Mouse (Mus musculus) testis, postnatal 14 days (tissue): Measurements from ENCODE around the gene Mapkap1.

Source experiments
- DNase-seq: peaks from one replicate; pipeline ENCODE4 v3.0.0; 2021; ENCODE audit warnings: low spot score

Gene Mapkap1

GRCm38 (mm10) chr2:34406601-34407464 is at the start of gene Mapkap1:
TSS of gene Mapkap1 (plus strand) at chr2:34406771.
- peak; percentile 97 for DNase-seq

GRCm38 (mm10) chr2:34363678-34364077 is 42.9 kb upstream of the Mapkap1 start:
- no peak for DNase-seq

GRCm38 (mm10) chr2:34367024-34367423 is 39.5 kb upstream of the Mapkap1 start:
- no peak for DNase-seq

- DNase-seq: no peak
These were observed 38.2 kb upstream of the Mapkap1 start for GRCm38 (mm10) chr2:34368396-34368795.

GRCm38 (mm10) chr2:34370349-34370724 is 36.2 kb upstream of the Mapkap1 start:
- no peak for DNase-seq

- DNase-seq: peak; percentile 51
These were observed 35.7 kb upstream of the Mapkap1 start for GRCm38 (mm10) chr2:34370725-34371440.

GRCm38 (mm10) chr2:34371441-34372304 is 34.9 kb upstream of the Mapkap1 start:
- DNase-seq: peak; percentile 54

GRCm38 (mm10) chr2:34372305-34373301 is 34.0 kb upstream of the Mapkap1 start, which contains the start of gene Pbx3:
TSS of gene Pbx3 (minus strand) at chr2:34373142.
- DNase-seq: peak; percentile 97

GRCm38 (mm10) chr2:34373886-34374285 is 32.7 kb upstream of the Mapkap1 start:
- no peak for DNase-seq

- DNase-seq: no peak
These were observed 32.2 kb upstream of the Mapkap1 start for GRCm38 (mm10) chr2:34374349-34374748.

- no peak for DNase-seq
These were observed 27.6 kb upstream of the Mapkap1 start for GRCm38 (mm10) chr2:34378930-34379329.

GRCm38 (mm10) chr2:34399535-34399934 is 7.0 kb upstream of the Mapkap1 start:
- no peak for DNase-seq

GRCm38 (mm10) chr2:34407596-34407995 is 1.0 kb downstream of the Mapkap1 start:
- DNase-seq: no peak

- no peak for DNase-seq
These were observed 1.8 kb downstream of the Mapkap1 start for GRCm38 (mm10) chr2:34408341-34408740.

GRCm38 (mm10) chr2:34409741-34410340 is 3.3 kb downstream of the Mapkap1 start:
- DNase-seq: no peak

- DNase-seq: no peak
These were observed 13.7 kb downstream of the Mapkap1 start for GRCm38 (mm10) chr2:34420256-34420655.

GRCm38 (mm10) chr2:34424186-34424585 is 17.6 kb downstream of the Mapkap1 start:
- no peak for DNase-seq

GRCm38 (mm10) chr2:34425573-34426223 is 19.1 kb downstream of the Mapkap1 start:
- no peak for DNase-seq

- no peak for DNase-seq
These were observed 24.1 kb downstream of the Mapkap1 start for GRCm38 (mm10) chr2:34430663-34431062.
